Mouse (Mus musculus): Measurements from ENCODE around the gene Ky. TPM values are rescaled to one million over a fixed set of nuclear protein-coding genes. Genes with fewer than 3 reads are reported as not detected.

The Ky gene
- polyA plus RNA-seq, 1 experiment from 2014 or later = 0.08 TPM

DNA sequence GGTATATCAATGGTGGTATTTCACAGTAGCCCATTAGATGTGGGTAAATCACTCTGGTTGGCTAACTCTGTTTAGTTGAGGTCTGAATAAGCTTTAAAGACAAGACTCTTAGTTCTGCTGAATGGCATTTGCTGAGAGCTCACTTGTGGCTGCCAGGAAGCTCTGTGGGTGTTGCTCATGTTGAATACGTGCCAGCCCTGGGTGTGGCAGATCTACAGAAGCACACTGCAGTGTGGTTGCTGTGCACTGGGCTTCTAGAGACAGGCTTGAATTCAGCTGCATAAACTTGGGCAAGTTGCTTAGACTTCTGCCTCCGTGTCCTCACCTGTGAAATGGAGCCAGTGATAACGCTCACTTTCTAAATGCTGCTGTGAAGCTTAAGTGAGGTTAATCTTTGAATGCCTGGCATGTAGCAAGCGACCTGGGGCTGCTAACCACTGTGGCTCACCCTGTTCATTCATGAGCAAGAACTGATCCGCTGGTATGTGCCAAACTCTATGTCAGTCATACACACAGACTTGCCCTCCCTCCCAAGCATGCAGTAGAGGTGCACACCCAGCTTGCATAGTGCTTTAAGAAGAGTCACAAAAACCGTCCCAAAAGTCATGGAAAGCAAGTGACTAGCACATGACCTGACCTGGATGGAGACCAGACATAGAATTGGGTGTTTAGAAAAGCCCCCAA, 27.6 kb upstream of the Ky start:
- H3K36me3 ChIP-seq (ENCODE audit: control insufficient read depth, insufficient read depth, low read length) = no peaks in the 10 kb centered on the region
- H3K4me2 ChIP-seq (replicated peaks; ENCODE audit: low read depth) = no peak overlapping the region
- no peak overlapping the region for H3K4me3 ChIP-seq (ENCODE audit: low read depth, low read length)
- no peaks in the 10 kb centered on the region for H3K4me1 ChIP-seq (replicated peaks; ENCODE audit: control insufficient read depth, insufficient read depth)
- DNase-seq (ENCODE audit: low spot score) (peak; percentile 21), ATAC-seq (ENCODE audit: low FRiP score, low TSS enrichment) (no peak)
- no peaks in the 10 kb centered on the region for H3K9me3 ChIP-seq (ENCODE audit: control insufficient read depth, low read length)
- no peaks in the 10 kb centered on the region for H3K27me3 ChIP-seq (ENCODE audit: control insufficient read depth, insufficient read depth, low read length)
- H3K9ac ChIP-seq (ENCODE audit: low read length) = no peak overlapping the region
- no peak overlapping the region for H3K27ac ChIP-seq (replicated peaks)
- WGBS = 73% methylated on average over 6 of the region's 6 CpGs
- TF ChIP-seq CTCF (IDR thresholded peaks at IDR 0.05; ENCODE audit: low read depth) = no peak
- TF ChIP-seq EP300 (optimal IDR thresholded peaks at IDR 0.05) = no peak

DNA sequence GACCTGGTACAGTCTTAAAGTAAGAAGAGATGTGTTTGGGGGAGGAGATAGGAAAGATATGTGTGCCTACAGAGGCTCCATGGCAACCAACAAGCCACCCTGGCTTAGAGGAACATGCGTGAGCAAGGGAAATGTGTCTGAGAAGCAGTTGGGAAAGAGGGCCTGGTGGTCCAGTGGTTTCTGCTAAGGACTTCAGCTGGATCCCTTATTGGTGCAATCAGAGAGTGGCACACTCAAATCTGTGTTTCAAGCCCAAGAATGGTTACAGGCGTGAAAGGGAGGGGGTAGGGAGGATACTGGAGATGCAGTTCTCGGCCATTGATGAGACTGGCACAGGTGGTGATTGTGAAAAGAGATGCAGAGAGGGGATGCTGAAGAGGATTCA, 27.1 kb upstream of the Ky start:
- no peak overlapping the region for H3K4me2 ChIP-seq (replicated peaks; ENCODE audit: low read depth)
- no peaks in the 10 kb centered on the region for H3K9me3 ChIP-seq (ENCODE audit: control insufficient read depth, low read length)
- no peak overlapping the region for H3K4me3 ChIP-seq (ENCODE audit: low read depth, low read length)
- DNase-seq (ENCODE audit: low spot score) (no peak), ATAC-seq (ENCODE audit: low FRiP score, low TSS enrichment) (no peak)
- no peak overlapping the region for H3K9ac ChIP-seq (ENCODE audit: low read length)
- H3K36me3 ChIP-seq (ENCODE audit: control insufficient read depth, insufficient read depth, low read length) = no peaks in the 10 kb centered on the region
- no peak overlapping the region for H3K27ac ChIP-seq (replicated peaks)
- H3K4me1 ChIP-seq (replicated peaks; ENCODE audit: control insufficient read depth, insufficient read depth) = no peaks in the 10 kb centered on the region
- TF ChIP-seq CTCF (IDR thresholded peaks at IDR 0.05; ENCODE audit: low read depth) (no peak), EP300 (optimal IDR thresholded peaks at IDR 0.05) (no peak)
- no peaks in the 10 kb centered on the region for H3K27me3 ChIP-seq (ENCODE audit: control insufficient read depth, insufficient read depth, low read length)
- WGBS = 87% methylated on average over 3 of the region's 3 CpGs

DNA sequence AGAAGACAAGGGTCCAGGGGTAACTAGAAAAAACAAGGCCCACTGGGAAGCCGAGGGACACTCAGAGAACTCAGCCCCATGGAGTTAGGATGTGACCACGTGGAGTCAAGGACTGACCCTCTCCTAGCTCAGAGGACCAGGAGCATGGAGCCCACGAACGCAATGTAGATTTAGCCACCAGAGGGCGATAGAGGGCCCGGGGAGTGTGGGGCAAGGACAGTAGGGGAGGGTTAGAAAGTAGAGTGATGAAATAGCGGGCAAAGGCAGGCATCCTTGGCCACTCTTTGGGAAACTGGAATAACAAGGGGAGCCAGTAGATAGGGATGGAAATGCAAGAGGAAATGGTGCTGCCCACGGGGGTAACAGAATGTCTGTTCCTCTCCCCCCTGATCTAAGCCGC, 26.5 kb upstream of the Ky start:
- H3K4me2 ChIP-seq (replicated peaks; ENCODE audit: low read depth) = no peak overlapping the region
- ATAC-seq (ENCODE audit: low FRiP score, low TSS enrichment) = no peak
- H3K27me3 ChIP-seq (ENCODE audit: control insufficient read depth, insufficient read depth, low read length) = no peaks in the 10 kb centered on the region
- H3K36me3 ChIP-seq (ENCODE audit: control insufficient read depth, insufficient read depth, low read length) = no peaks in the 10 kb centered on the region
- peak; percentile 24 for DNase-seq (ENCODE audit: low spot score)
- no peak overlapping the region for H3K9ac ChIP-seq (ENCODE audit: low read length)
- H3K9me3 ChIP-seq (ENCODE audit: control insufficient read depth, low read length) = no peaks in the 10 kb centered on the region
- TF ChIP-seq CTCF (IDR thresholded peaks at IDR 0.05; ENCODE audit: low read depth) = peak; percentile 72
- TF ChIP-seq EP300 (optimal IDR thresholded peaks at IDR 0.05) = no peak
- H3K4me3 ChIP-seq (ENCODE audit: low read depth, low read length) = no peak overlapping the region
- H3K4me1 ChIP-seq (replicated peaks; ENCODE audit: control insufficient read depth, insufficient read depth) = no peaks in the 10 kb centered on the region
- no peak overlapping the region for H3K27ac ChIP-seq (replicated peaks)
- WGBS = 45% methylated on average over 9 of the region's 9 CpGs

DNA sequence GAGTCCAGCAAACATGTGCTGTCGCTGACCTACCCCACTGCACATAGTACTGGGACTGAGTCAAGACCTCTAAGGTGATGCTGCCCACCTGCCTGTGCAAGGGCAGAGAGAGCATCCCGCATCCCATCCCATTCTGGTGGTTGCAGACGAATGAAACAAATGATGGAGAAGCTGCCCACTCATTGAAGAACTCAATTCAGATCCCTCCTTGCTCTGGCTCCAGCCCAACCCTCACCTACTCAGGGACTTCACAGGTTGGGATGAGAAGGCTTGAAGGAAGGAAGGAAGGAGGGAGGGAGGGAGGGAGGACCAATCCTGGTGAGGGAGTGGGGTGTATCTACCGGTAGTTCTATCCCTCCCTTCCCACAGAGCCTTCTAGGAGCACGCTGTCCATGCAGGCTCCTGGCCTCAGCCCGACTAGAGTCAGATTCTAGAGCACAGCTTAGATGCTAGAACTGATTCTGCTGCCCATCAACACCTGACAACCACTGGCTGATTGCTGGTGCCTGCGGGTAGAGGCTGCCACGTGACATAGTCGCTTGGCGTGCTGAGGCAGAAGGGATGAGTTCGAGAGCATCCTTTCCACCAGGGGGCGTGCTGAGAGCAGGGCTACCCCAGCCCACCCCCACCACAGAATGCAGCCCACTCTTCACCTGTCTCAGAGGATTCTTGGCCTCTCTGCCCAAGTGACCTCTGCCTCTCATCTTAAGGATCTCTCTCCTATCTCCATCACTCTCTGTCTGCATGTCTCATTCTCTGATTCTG, 13.3 kb upstream of the Ky start:
- no peaks in the 10 kb centered on the region for H3K9me3 ChIP-seq (ENCODE audit: control insufficient read depth, low read length)
- no peaks in the 10 kb centered on the region for H3K36me3 ChIP-seq (ENCODE audit: control insufficient read depth, insufficient read depth, low read length)
- H3K4me2 ChIP-seq (replicated peaks; ENCODE audit: low read depth) = no peak overlapping the region
- no peaks in the 10 kb centered on the region for H3K4me1 ChIP-seq (replicated peaks; ENCODE audit: control insufficient read depth, insufficient read depth)
- no peak overlapping the region for H3K4me3 ChIP-seq (ENCODE audit: low read depth, low read length)
- WGBS = 42% methylated on average over 12 of the region's 12 CpGs
- H3K27ac ChIP-seq (replicated peaks) = no peak overlapping the region
- TF ChIP-seq CTCF (IDR thresholded peaks at IDR 0.05; ENCODE audit: low read depth) (peak; percentile 46; the same call in 1 of the 2 replicates), EP300 (optimal IDR thresholded peaks at IDR 0.05) (no peak)
- no peak for ATAC-seq (ENCODE audit: low FRiP score, low TSS enrichment)
- no peak overlapping the region for H3K9ac ChIP-seq (ENCODE audit: low read length)
- DNase-seq (ENCODE audit: low spot score) = no peak
- no peaks in the 10 kb centered on the region for H3K27me3 ChIP-seq (ENCODE audit: control insufficient read depth, insufficient read depth, low read length)

DNA sequence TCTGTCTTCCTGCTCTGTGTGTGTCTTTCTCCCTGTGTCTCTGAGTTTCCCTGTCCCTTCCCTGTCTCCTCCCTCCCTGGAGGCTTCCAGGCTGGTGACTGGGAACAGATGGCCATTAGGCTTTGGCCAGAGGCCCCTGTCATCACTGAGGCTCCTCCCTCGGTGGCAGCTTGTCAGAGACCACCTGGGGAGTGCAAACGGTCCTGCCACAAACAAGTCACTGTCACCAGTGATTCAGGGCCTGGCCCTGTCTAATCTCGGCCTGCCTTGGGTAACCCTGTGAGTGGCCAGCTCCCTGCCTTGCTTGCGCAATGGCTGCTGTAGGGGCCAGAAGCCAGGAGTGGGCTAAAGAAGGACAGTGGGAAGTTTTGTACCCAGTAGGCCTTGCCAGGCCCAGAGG, 12.5 kb upstream of the Ky start:
- Histone ChIP-seq H3K27ac (replicated peaks) (no peak overlapping the region), H3K4me2 (replicated peaks; ENCODE audit: low read depth) (no peak overlapping the region), H3K4me3 (ENCODE audit: low read depth, low read length) (no peak overlapping the region), H3K9me3 (ENCODE audit: control insufficient read depth, low read length) (no peaks in the 10 kb centered on the region), H3K36me3 (ENCODE audit: control insufficient read depth, insufficient read depth, low read length) (no peaks in the 10 kb centered on the region), H3K4me1 (replicated peaks; ENCODE audit: control insufficient read depth, insufficient read depth) (no peaks in the 10 kb centered on the region), H3K9ac (ENCODE audit: low read length) (no peak overlapping the region), H3K27me3 (ENCODE audit: control insufficient read depth, insufficient read depth, low read length) (no peaks in the 10 kb centered on the region)
- TF ChIP-seq EP300 (optimal IDR thresholded peaks at IDR 0.05) (no peak), CTCF (IDR thresholded peaks at IDR 0.05; ENCODE audit: low read depth) (no peak)
- DNase-seq (ENCODE audit: low spot score) = no peak
- 38% methylated on average over 4 of the region's 4 CpGs for WGBS
- no peak for ATAC-seq (ENCODE audit: low FRiP score, low TSS enrichment)

DNA sequence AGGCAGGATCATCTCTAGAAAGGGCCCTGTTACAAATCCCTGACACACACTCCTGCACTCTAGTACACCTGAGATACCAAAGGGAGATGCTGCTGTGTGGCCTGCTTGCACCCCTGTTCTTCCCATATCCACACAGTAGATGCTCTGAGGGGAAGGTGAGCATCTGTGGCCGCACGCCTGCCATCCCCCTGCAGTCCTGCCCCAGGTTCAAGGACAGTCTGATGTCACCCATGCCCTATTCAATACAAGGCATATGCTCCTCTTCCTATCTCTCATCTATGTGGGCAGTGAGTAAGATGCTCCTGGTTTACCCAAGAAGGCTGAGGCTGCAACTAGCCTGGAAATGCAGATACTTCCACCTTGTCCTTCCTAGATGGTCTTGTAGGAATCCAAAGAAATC, 11.6 kb upstream of the Ky start:
- ATAC-seq (ENCODE audit: low FRiP score, low TSS enrichment) = no peak
- WGBS = 98% methylated on average over 2 of the region's 2 CpGs
- Histone ChIP-seq H3K4me3 (ENCODE audit: low read depth, low read length) (no peak overlapping the region), H3K36me3 (ENCODE audit: control insufficient read depth, insufficient read depth, low read length) (no peaks in the 10 kb centered on the region), H3K4me2 (replicated peaks; ENCODE audit: low read depth) (no peak overlapping the region), H3K27me3 (ENCODE audit: control insufficient read depth, insufficient read depth, low read length) (no peaks in the 10 kb centered on the region), H3K9me3 (ENCODE audit: control insufficient read depth, low read length) (no peaks in the 10 kb centered on the region), H3K27ac (replicated peaks) (no peak overlapping the region), H3K9ac (ENCODE audit: low read length) (no peak overlapping the region), H3K4me1 (replicated peaks; ENCODE audit: control insufficient read depth, insufficient read depth) (no peaks in the 10 kb centered on the region)
- no peak for DNase-seq (ENCODE audit: low spot score)
- TF ChIP-seq CTCF (IDR thresholded peaks at IDR 0.05; ENCODE audit: low read depth) = no peak
- no peak for TF ChIP-seq EP300 (optimal IDR thresholded peaks at IDR 0.05)
